ENCODE assay signal across 33 mouse cellular contexts in the genomic region with DNA sequence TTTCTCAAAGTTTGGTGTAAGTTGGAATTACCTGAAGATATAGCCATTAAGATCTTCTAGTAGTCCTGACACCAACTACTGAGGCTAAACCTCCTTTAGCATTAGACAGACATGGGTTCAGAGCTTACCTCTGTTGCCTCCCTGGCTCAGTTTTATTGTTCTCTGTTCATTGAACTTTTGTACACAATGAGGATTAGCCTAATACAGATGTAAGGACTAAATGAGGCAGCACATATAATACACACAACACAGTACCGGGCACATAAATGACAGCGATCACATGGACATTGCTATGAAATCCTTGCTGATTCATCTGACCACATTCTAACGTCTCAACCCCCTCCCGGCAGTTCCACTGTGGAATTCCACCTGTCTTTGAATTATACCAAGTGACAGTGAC.
"Had no signal": no experiment of that assay in that cellular context is flagged by ENCODE, and none has a peak within 500 bp of the region (broad histone marks: within the 10 kb centered on the region; RNA-seq: fewer than 3 reads in every experiment).

No protein-coding gene starts in this region.

- DNase-seq: heart, postnatal 10 days; heart, postnatal 14 days; heart, postnatal 36 days; heart, postnatal 4 days; kidney, adult 11 months; kidney, adult 18-20 months; kidney, adult 2 months; kidney, adult 8-10 months; kidney, adult 9 months; kidney, postnatal 10 days; kidney, postnatal 14 days; kidney, postnatal 25 days; kidney, postnatal 36 days; kidney, postnatal 4 days; layer of hippocampus, adult 9-11 months; layer of hippocampus, postnatal 36 days had no signal

- H3K9me3 ChIP-seq: heart, embryonic 10.5 days; heart, embryonic 12.5 days; heart, embryonic 13.5 days; heart, embryonic 15.5 days; hindbrain, embryonic 10.5 days; hindbrain, embryonic 12.5 days; hindbrain, embryonic 13.5 days; hindbrain, embryonic 15.5 days; kidney, embryonic 15.5 days had no signal

- H3K9ac ChIP-seq: heart, embryonic 12.5 days; heart, embryonic 13.5 days; heart, embryonic 15.5 days; hindbrain, embryonic 12.5 days; hindbrain, embryonic 13.5 days; hindbrain, embryonic 14.5 days; hindbrain, embryonic 15.5 days; kidney, embryonic 15.5 days had no signal

- H3K4me2 ChIP-seq: heart, embryonic 11.5 days; heart, embryonic 12.5 days; heart, embryonic 13.5 days; heart, embryonic 15.5 days; hindbrain, embryonic 12.5 days; hindbrain, embryonic 13.5 days; hindbrain, embryonic 14.5 days; hindbrain, embryonic 15.5 days; kidney, embryonic 15.5 days had no signal

- H3K4me3 ChIP-seq: heart, embryonic 10.5 days; heart, embryonic 12.5 days; heart, embryonic 13.5 days; heart, embryonic 15.5 days; hindbrain, embryonic 10.5 days; hindbrain, embryonic 12.5 days; hindbrain, embryonic 13.5 days; hindbrain, embryonic 15.5 days; kidney, embryonic 15.5 days; layer of hippocampus, adult 2 months; left cerebral cortex, adult 2 months had no signal

- H3K27ac ChIP-seq: heart, embryonic 10.5 days; heart, embryonic 13.5 days; heart, embryonic 15.5 days; hindbrain, embryonic 10.5 days; hindbrain, embryonic 12.5 days; hindbrain, embryonic 13.5 days; hindbrain, embryonic 14.5 days; hindbrain, embryonic 15.5 days; hindbrain, postnatal 0 days; kidney, embryonic 15.5 days; kidney, postnatal 0 days; layer of hippocampus, adult 2 months; left cerebral cortex, adult 2 months had no signal

- H3K36me3 ChIP-seq: heart, embryonic 10.5 days; heart, embryonic 12.5 days; heart, embryonic 13.5 days; heart, embryonic 15.5 days; hindbrain, embryonic 10.5 days; hindbrain, embryonic 12.5 days; hindbrain, embryonic 13.5 days; hindbrain, embryonic 15.5 days; kidney, embryonic 15.5 days had no signal

- ATAC-seq: hindbrain, embryonic 16.5 days; hindbrain, postnatal 0 days; inflammation-experienced regulatory T-cells, adult 6 months had no signal

- H3K27me3 ChIP-seq: heart, embryonic 12.5 days; heart, embryonic 15.5 days; hindbrain, embryonic 12.5 days; hindbrain, embryonic 13.5 days; hindbrain, embryonic 15.5 days; kidney, embryonic 15.5 days had no signal

- H3K4me1 ChIP-seq: heart, embryonic 10.5 days; heart, embryonic 12.5 days; heart, embryonic 13.5 days; heart, embryonic 15.5 days; hindbrain, embryonic 12.5 days; kidney, embryonic 15.5 days had no signal
